Mouse (Mus musculus) megakaryocyte, embryonic 14.5 days (primary cell): Measurements from ENCODE around the gene Anp32e.

ENCODE experiments used
- FLI1 ChIP-seq: IDR thresholded peaks from 2 replicates; pipeline ENCODE4 v1.6.1; 2012; ENCODE audit warnings: low read length, inconsistent platforms, mixed read lengths
- GATA1 ChIP-seq: IDR thresholded peaks from 3 replicates; pipeline ENCODE4 v1.6.1; 2012; ENCODE audit warnings: mixed read lengths, low read length, inconsistent platforms, borderline replicate concordance

DNA sequence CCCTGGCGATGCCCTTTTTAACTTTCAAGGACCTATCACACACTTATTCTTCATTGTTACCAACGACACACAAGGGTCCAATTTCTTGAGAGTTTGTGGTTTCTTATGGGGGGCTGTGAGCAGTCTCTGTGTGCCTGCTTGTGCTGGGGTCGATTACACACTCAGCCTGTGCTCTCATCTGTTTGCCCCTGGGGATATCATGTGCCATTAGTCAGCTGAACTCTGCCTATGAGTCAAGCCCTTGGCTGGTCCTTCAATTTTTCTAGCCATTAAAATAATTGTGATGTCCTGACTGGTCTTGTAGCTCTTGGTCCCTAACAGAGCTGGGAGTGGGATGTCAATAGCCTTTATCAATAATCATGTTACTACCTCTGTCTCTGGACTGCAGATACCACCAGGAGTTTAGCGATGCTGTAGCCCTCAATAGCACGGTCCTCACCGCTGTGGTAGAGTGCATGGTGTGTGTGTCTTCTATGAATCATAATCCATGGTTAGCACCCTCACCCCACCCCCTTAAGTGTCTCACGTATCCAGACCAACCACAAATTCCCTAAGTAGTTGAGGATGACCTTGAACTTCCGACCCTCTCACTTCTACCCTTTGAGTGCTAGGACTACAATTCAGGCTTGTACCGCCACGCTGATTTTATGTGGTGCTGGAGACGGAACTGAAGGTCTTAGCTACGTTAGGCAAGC, 51.4 kb downstream of the Anp32e start:
- TF ChIP-seq GATA1, result no peak
- TF ChIP-seq FLI1, result no peak
